Mouse (Mus musculus): ENCODE measurements around the gene Fam196a. TPM values are rescaled to one million over a fixed set of nuclear protein-coding genes. Genes with fewer than 3 reads are reported as not detected.

The Fam196a gene
- polyA plus RNA-seq, 1 experiment from 2014 or later = 2.3 TPM

- H3K27me3 ChIP-seq (ENCODE audit: insufficient read depth, low read length) = 0 out of 2 replicates have a peak, but pooled peaks cover 7% of the 10 kb centered on the region
- no peak overlapping the region for H3K27ac ChIP-seq (ENCODE audit: low read length)
- no peaks in the 10 kb centered on the region for H3K36me3 ChIP-seq (ENCODE audit: insufficient read depth, low read length)
- no peak overlapping the region for H3K9ac ChIP-seq (replicated peaks; ENCODE audit: low read length)
- no peak overlapping the region for H3K4me3 ChIP-seq (ENCODE audit: low read length)
- WGBS = 77% methylated on average over 2 of the region's 2 CpGs
- H3K9me3 ChIP-seq (ENCODE audit: low read length) = no peaks in the 10 kb centered on the region
- ATAC-seq (ENCODE audit: low FRiP score, low TSS enrichment) = no peak
- H3K4me1 ChIP-seq (ENCODE audit: insufficient read depth, low read length) = peaks cover 7% of the 10 kb centered on the region
- H3K4me2 ChIP-seq (replicated peaks; ENCODE audit: low read depth, low read length) = no peak overlapping the region
These were observed 6.3 kb downstream of the Fam196a start for GRCm38 (mm10) chr7:134931886-134932285.

GRCm38 (mm10) chr7:134901992-134902391 is 36.2 kb downstream of the Fam196a start:
- H3K4me1 ChIP-seq (ENCODE audit: insufficient read depth, low read length) = no peaks in the 10 kb centered on the region
- no peaks in the 10 kb centered on the region for H3K27me3 ChIP-seq (ENCODE audit: insufficient read depth, low read length)
- 0 out of 2 replicates have a peak, but pooled peaks cover 1% of the 10 kb centered on the region for H3K36me3 ChIP-seq (ENCODE audit: insufficient read depth, low read length)
- ATAC-seq (ENCODE audit: low FRiP score, low TSS enrichment) = no peak
- no peak overlapping the region for H3K4me2 ChIP-seq (replicated peaks; ENCODE audit: low read depth, low read length)
- no peak overlapping the region for H3K27ac ChIP-seq (ENCODE audit: low read length)
- 96% methylated on average over 2 of the region's 2 CpGs for WGBS
- no peak overlapping the region for H3K4me3 ChIP-seq (ENCODE audit: low read length)
- no peaks in the 10 kb centered on the region for H3K9me3 ChIP-seq (ENCODE audit: low read length)
- H3K9ac ChIP-seq (replicated peaks; ENCODE audit: low read length) = no peak overlapping the region

- H3K4me2 ChIP-seq (replicated peaks; ENCODE audit: low read depth, low read length) = no peak overlapping the region
- no peak overlapping the region for H3K27ac ChIP-seq (ENCODE audit: low read length)
- 0 out of 2 replicates have a peak, but pooled peaks cover 4% of the 10 kb centered on the region for H3K36me3 ChIP-seq (ENCODE audit: insufficient read depth, low read length)
- no peaks in the 10 kb centered on the region for H3K27me3 ChIP-seq (ENCODE audit: insufficient read depth, low read length)
- H3K9ac ChIP-seq (replicated peaks; ENCODE audit: low read length) = no peak overlapping the region
- no peak overlapping the region for H3K4me3 ChIP-seq (ENCODE audit: low read length)
- 58% methylated on average over 2 of the region's 2 CpGs for WGBS
- H3K4me1 ChIP-seq (ENCODE audit: insufficient read depth, low read length) = no peaks in the 10 kb centered on the region
- H3K9me3 ChIP-seq (ENCODE audit: low read length) = no peaks in the 10 kb centered on the region
- ATAC-seq (ENCODE audit: low FRiP score, low TSS enrichment) = peak; percentile 59; the same call in 1 of the 2 replicates
These were observed 38.8 kb downstream of the Fam196a start for GRCm38 (mm10) chr7:134899462-134899861.

- Histone ChIP-seq H3K36me3 (ENCODE audit: insufficient read depth, low read length) (0 out of 2 replicates have a peak, but pooled peaks cover 8% of the 10 kb centered on the region), H3K4me3 (ENCODE audit: low read length) (no peak overlapping the region), H3K27ac (ENCODE audit: low read length) (no peak overlapping the region), H3K9me3 (ENCODE audit: low read length) (no peaks in the 10 kb centered on the region), H3K27me3 (ENCODE audit: insufficient read depth, low read length) (no peaks in the 10 kb centered on the region), H3K9ac (replicated peaks; ENCODE audit: low read length) (no peak overlapping the region), H3K4me2 (replicated peaks; ENCODE audit: low read depth, low read length) (no peak overlapping the region), H3K4me1 (ENCODE audit: insufficient read depth, low read length) (peaks cover 3% of the 10 kb centered on the region; the same call in 1 of the 2 replicates)
- no peak for ATAC-seq (ENCODE audit: low FRiP score, low TSS enrichment)
- WGBS = 73% methylated on average over 2 of the region's 2 CpGs
These were observed 43.6 kb downstream of the Fam196a start for GRCm38 (mm10) chr7:134894604-134895003.

- WGBS = 87% methylated on average over 4 of the region's 4 CpGs
These were observed 45.3 kb downstream of the Fam196a start for GRCm38 (mm10) chr7:134892972-134893371.

DNA sequence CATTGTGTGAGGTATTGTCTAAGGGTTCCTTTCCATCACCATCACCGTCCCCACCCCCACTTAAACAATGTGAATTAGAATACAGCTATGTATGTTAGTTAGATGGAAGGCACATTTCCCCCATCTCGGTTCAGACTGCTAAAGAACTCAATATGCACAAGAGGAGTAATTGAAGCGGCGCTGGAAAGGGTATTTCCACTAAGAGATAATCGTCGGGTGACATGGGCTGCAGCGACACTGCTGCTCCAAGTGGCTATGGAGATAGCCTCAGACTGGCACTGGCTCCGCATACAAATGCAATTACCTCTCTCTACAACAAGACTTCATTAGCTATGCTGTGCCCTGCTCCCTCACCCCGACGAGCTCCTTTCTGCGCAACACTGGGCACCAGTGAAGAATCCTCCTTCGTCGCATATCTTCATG is 45.8 kb downstream of the Fam196a start:
- H3K9ac ChIP-seq (replicated peaks; ENCODE audit: low read length) = no peak overlapping the region
- H3K4me1 ChIP-seq (ENCODE audit: insufficient read depth, low read length) = peaks cover 3% of the 10 kb centered on the region; the same call in 1 of the 2 replicates
- ATAC-seq (ENCODE audit: low FRiP score, low TSS enrichment) = no peak
- H3K9me3 ChIP-seq (ENCODE audit: low read length) = no peaks in the 10 kb centered on the region
- no peaks in the 10 kb centered on the region for H3K27me3 ChIP-seq (ENCODE audit: insufficient read depth, low read length)
- no peak overlapping the region for H3K4me2 ChIP-seq (replicated peaks; ENCODE audit: low read depth, low read length)
- 92% methylated on average over 13 of the region's 13 CpGs for WGBS
- H3K27ac ChIP-seq (ENCODE audit: low read length) = no peak overlapping the region
- H3K36me3 ChIP-seq (ENCODE audit: insufficient read depth, low read length) = 0 out of 2 replicates have a peak, but pooled peaks cover 8% of the 10 kb centered on the region
- H3K4me3 ChIP-seq (ENCODE audit: low read length) = no peak overlapping the region

More at GRCm38 (mm10) chr7:134892972-134893371, 45.3 kb downstream of the Fam196a start:
- H3K27ac ChIP-seq (ENCODE audit: low read length) = no peak overlapping the region
- no peak overlapping the region for H3K9ac ChIP-seq (replicated peaks; ENCODE audit: low read length)
- H3K4me1 ChIP-seq (ENCODE audit: insufficient read depth, low read length) = peaks cover 3% of the 10 kb centered on the region; the same call in 1 of the 2 replicates
- H3K27me3 ChIP-seq (ENCODE audit: insufficient read depth, low read length) = no peaks in the 10 kb centered on the region
- H3K4me3 ChIP-seq (ENCODE audit: low read length) = no peak overlapping the region
- no peak overlapping the region for H3K4me2 ChIP-seq (replicated peaks; ENCODE audit: low read depth, low read length)
- H3K36me3 ChIP-seq (ENCODE audit: insufficient read depth, low read length) = 0 out of 2 replicates have a peak, but pooled peaks cover 8% of the 10 kb centered on the region
- no peak for ATAC-seq (ENCODE audit: low FRiP score, low TSS enrichment)
- H3K9me3 ChIP-seq (ENCODE audit: low read length) = no peaks in the 10 kb centered on the region

DNA sequence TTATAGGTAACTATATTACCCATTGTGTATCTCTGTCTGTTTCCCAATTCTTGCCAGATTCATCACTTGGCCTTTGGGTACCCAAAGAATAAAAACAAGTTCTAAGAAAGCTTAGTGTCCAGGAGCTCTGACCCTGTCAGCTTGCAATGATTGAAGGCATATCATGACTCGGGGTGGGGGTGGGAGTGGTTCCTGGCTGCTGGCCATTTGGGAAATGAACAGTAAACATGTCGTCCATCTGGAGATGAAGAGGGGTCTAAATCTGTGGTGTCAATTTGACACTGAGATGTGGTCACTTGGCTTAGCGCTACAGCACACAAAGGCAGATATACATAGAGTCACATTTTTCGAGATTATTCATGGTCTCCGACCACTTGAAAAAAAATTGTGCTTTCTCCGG is 54.7 kb downstream of the Fam196a start:
- no peak overlapping the region for H3K9ac ChIP-seq (replicated peaks; ENCODE audit: low read length)
- no peak for ATAC-seq (ENCODE audit: low FRiP score, low TSS enrichment)

GRCm38 (mm10) chr7:134880431-134880830 is 57.8 kb downstream of the Fam196a start:
- Histone ChIP-seq H3K4me3 (ENCODE audit: low read length) (no peak overlapping the region), H3K4me2 (replicated peaks; ENCODE audit: low read depth, low read length) (no peak overlapping the region), H3K27me3 (ENCODE audit: insufficient read depth, low read length) (no peaks in the 10 kb centered on the region), H3K36me3 (ENCODE audit: insufficient read depth, low read length) (peaks cover 12% of the 10 kb centered on the region; the same call in 1 of the 2 replicates), H3K9ac (replicated peaks; ENCODE audit: low read length) (no peak overlapping the region), H3K4me1 (ENCODE audit: insufficient read depth, low read length) (no peaks in the 10 kb centered on the region; the same call in 1 of the 2 replicates), H3K9me3 (ENCODE audit: low read length) (no peaks in the 10 kb centered on the region), H3K27ac (ENCODE audit: low read length) (no peak overlapping the region)
- 76% methylated on average over 6 of the region's 6 CpGs for WGBS
- ATAC-seq (ENCODE audit: low FRiP score, low TSS enrichment) = no peak

More for the DNA sequence above, 54.7 kb downstream of the Fam196a start:
- Histone ChIP-seq H3K4me3 (ENCODE audit: low read length) (no peak overlapping the region), H3K27ac (ENCODE audit: low read length) (no peak overlapping the region), H3K36me3 (ENCODE audit: insufficient read depth, low read length) (peaks cover 6% of the 10 kb centered on the region; the same call in 1 of the 2 replicates), H3K4me1 (ENCODE audit: insufficient read depth, low read length) (no peaks in the 10 kb centered on the region; the same call in 1 of the 2 replicates), H3K4me2 (replicated peaks; ENCODE audit: low read depth, low read length) (no peak overlapping the region), H3K27me3 (ENCODE audit: insufficient read depth, low read length) (no peaks in the 10 kb centered on the region), H3K9me3 (ENCODE audit: low read length) (no peaks in the 10 kb centered on the region)
- 36% methylated on average over 6 of the region's 6 CpGs for WGBS

DNA sequence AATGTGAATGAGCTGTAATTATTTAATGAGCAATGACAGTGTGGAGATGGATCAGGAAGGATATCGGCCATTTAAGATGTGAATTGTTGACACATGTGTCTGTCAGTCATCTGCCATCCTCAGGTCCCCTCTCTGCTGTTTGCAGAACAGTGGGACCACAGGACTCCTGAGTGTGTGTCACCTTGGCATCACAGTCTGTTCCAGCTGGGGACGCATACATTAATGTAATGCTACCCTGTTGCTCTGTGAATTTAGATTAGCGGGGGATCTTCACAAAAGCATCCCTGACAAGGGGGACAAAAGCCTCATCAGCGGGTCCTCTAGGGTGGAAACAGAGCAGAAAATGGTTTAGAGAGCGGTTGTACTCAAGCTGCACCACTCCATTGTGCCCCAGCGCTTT is 59.2 kb downstream of the Fam196a start:
- whole genome bisulfite sequencing = 87% methylated on average over 6 of the region's 6 CpGs
- no peak for ATAC-seq (ENCODE audit: low FRiP score, low TSS enrichment)
- H3K4me1 ChIP-seq (ENCODE audit: insufficient read depth, low read length) = no peaks in the 10 kb centered on the region; the same call in 1 of the 2 replicates
- no peaks in the 10 kb centered on the region for H3K9me3 ChIP-seq (ENCODE audit: low read length)
- no peak overlapping the region for H3K4me2 ChIP-seq (replicated peaks; ENCODE audit: low read depth, low read length)
- H3K4me3 ChIP-seq (ENCODE audit: low read length) = no peak overlapping the region
- H3K27me3 ChIP-seq (ENCODE audit: insufficient read depth, low read length) = no peaks in the 10 kb centered on the region
- peaks cover 21% of the 10 kb centered on the region; the same call in 1 of the 2 replicates for H3K36me3 ChIP-seq (ENCODE audit: insufficient read depth, low read length)
- no peak overlapping the region for H3K27ac ChIP-seq (ENCODE audit: low read length)
- H3K9ac ChIP-seq (replicated peaks; ENCODE audit: low read length) = no peak overlapping the region

GRCm38 (mm10) chr7:134872981-134873380 is 65.2 kb downstream of the Fam196a start:
- no peak overlapping the region for H3K4me2 ChIP-seq (replicated peaks; ENCODE audit: low read depth, low read length)
- no peaks in the 10 kb centered on the region for H3K4me1 ChIP-seq (ENCODE audit: insufficient read depth, low read length)
- no peak overlapping the region for H3K9ac ChIP-seq (replicated peaks; ENCODE audit: low read length)

More at GRCm38 (mm10) chr7:134872981-134873380, 65.2 kb downstream of the Fam196a start:
- no peak overlapping the region for H3K4me3 ChIP-seq (ENCODE audit: low read length)
- H3K27me3 ChIP-seq (ENCODE audit: insufficient read depth, low read length) = no peaks in the 10 kb centered on the region
- ATAC-seq (ENCODE audit: low FRiP score, low TSS enrichment) = no peak
- 85% methylated on average over 7 of the region's 7 CpGs for WGBS
- H3K36me3 ChIP-seq (ENCODE audit: insufficient read depth, low read length) = peaks cover 21% of the 10 kb centered on the region; the same call in 1 of the 2 replicates
- H3K9me3 ChIP-seq (ENCODE audit: low read length) = no peaks in the 10 kb centered on the region
- no peak overlapping the region for H3K27ac ChIP-seq (ENCODE audit: low read length)

All from kidney, embryonic 16.5 days (tissue).